Mouse (Mus musculus): ENCODE measurements around the gene Mindy4b-ps.

Gene Mindy4b-ps

DNA sequence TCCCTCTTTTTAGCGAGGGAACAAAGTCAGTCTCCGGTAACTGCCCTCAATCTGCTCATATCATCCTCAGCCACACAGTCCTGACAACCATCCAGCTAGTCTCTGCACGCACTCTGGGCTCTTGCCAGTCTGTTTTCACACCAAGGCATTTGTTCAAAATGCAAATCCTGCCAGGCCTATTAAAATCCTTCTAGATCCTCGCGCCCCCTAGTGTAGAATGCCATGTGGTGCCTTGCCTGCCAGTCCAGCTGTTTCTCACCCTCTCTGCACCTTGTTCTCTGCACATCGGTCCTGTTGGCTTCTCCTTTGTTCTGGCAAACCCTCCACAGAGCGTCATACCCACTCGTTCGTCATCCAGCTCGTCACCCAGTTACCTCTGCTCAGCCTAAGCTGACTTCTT lies 36.2 kb downstream of the Mindy4b-ps start:
- peak; percentile 36 to 69 for DNase-seq (ENCODE audit: low spot score in 2 of 2)

DNA sequence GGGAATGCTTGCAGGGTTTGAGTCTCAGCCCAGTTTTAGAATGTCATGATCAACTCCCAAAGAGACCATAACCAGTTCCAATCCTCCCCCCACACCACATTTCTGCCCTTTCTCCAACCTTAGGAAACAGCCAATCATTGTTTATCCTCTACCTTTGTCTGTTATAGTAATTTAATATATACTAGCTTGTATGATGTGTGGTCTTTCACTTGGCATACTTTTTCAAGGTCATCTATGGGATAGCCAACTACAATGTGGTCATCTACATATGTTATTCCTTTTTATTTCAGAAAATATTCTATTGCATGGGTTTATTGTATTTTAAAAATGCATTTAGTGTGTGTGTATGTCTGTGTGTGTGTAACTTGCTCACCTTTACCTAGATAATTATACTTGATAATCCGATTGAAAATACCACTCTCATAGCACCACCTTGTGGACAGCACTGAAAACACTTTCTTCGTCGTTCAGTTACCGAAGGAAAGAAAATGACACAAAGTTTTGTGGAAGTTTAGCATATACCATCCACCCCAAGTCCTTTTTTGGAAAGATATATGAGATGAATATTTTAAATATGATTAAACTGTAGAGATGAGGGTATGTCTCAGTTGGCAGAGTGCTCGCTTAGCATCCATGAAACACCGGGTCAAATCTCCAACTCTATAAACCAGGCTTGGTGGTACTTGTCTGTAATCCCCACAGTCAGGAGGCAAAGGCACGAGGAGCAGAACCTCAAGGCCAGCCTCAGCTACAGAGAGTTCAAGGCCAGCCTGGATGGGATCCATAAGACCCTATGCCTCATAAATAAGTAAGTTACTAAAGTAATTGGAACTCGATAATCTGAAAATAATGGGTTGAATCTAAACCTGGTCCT lies 37.7 kb downstream of the Mindy4b-ps start:
- DNase-seq (ENCODE audit: low spot score in 2 of 2), result no peak

DNA sequence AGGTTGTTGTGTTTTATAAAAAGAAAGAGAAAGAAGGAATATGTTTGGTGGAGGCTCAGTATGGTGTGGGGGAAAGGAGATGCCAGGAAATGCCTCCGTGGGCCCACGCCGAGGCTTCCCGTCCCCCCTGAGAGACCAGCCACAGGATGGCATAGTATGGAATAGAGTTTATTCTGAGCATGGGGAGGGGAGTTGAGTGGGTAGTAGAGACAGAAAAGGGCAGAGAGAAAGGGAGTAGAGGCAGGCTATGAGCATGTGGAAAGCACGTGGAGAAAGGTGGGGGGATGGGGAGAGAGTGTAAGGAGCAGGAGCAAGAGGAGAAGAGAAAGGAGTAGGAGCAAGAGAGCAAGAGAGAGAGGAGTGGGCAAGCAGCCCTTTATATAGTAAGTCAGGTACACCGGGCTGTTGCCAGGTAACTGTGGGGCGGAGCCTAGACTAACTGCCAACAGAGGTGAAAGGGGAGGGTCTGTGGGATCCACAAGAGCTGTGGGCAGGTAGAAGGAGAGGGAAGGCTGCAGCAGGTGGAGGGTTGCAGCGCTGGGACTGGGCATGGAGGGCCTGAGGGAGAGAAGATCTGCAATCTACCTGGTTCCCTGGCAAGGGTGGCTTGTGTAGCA lies 38.4 kb downstream of the Mindy4b-ps start:
- DNase-seq (ENCODE audit: low spot score in 2 of 2), result no peak

DNA sequence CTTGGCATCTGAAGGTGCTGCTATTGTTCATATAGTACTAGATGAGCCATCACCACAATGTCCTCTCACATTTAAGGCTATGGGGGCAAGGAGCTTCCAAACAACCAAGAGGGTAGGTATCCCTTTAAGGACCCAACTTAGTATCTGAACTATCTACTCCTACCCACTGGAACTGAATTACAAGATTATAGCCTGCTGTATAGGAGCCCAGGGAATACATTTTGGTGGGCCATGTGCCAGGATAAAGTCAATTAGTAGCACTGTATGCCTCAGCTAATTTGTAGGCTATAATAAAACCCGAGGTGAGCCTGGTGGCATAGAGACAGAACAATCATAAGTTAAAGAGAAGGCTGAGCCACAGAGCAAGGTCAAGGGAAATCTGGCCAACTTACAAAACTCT lies 65.7 kb downstream of the Mindy4b-ps start:
- DNase-seq (ENCODE audit: low spot score in 2 of 2), result no peak

DNA sequence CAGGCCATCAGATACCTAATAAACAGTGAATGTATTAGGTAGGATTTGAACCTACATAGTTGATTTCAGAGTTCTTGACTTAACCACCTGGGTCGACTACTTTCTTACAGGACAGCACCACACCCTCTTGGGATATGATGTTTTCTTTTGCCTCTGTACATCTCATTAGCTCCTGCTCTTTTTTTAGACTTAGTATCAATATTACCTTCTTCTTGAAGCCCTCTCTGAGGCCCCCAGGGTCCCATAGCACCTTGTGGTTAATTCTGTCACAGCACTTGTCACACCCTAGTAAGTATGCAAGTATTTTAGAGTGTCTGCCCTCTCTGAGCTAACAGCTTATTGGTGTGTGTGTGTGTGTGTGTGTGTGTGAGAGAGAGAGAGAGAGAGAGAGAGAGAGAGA lies 66.3 kb downstream of the Mindy4b-ps start:
- peak in 1 of 2 experiments; percentile 6 for DNase-seq (ENCODE audit: low spot score in 2 of 2)

DNA sequence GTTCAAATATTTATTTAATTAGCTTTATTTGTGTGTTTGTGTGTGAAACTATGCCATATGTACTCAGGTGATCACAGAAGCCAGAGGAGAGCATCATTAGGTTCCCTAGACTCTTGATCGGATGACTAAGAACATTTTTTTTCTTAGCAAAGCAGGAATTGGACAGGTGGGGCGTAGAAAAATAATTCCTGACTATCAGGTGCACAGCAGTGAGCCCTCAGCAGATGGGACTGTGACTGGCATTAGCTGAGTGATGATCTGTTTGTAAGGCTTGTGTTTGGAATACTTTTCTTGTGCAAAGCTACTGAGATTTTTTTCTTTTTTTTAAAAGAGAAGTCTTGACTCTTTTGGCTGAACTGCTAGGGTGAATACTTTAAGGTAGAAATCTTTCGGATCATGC lies 67.8 kb downstream of the Mindy4b-ps start:
- no peak for DNase-seq (ENCODE audit: low spot score in 2 of 2)

DNA sequence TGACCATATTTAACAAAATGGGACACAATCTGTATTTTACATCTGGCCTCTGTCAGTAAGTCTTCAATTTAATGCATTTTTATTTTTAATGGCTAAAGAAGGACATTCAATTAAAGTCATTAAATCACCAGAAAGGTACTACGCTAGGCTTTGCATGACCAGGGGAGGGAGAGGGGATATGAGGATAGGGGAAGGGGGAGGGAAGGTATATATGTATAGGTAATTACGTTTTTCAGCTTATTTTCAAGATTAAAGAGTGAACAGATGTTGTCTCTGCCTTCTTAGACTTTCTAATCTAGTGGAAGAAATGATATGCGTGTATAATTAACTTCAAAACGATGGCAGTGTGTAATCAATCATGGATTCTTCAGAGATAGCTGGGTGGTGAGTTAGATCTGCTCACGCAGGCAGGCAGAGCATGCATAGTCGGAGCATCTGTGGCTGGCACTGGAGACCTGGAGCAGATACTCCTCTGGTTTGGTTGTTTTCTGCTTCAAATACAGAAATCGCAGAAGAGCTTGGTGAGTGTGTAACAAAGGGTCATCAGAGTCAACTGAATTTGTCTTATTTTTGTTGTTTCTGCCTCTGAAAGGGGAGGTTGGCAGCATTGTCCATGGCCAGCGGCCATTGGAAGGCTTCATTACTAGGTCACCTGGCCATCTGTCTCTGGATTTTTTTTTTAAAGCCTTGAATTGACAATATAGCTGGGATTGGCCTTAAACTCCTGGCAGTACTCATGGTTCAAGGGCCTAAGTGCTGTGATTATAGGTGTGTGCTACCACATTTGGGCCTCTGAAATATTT lies 70.1 kb downstream of the Mindy4b-ps start:
- DNase-seq (ENCODE audit: low spot score in 2 of 2), result no peak

DNA sequence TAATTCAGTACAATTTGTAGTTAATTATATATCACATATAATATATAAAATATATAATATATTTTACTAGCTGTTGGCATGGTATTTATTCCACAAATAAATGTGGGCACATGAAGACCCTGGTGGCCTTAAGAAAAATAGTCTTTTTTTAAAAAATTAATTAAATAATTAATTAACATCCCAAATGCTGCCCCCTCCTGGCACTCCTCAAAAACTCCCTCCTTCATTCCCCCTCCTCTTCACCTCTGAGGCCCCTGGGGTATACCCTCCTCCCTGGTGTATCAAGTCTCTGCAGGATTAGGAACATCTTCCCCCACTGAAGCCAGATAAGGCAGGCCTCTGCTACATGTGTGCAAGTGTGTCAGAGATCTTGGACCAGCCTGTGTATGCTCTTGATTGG lies 73.4 kb downstream of the Mindy4b-ps start:
- no peak for DNase-seq (ENCODE audit: low spot score in 2 of 2)

DNA sequence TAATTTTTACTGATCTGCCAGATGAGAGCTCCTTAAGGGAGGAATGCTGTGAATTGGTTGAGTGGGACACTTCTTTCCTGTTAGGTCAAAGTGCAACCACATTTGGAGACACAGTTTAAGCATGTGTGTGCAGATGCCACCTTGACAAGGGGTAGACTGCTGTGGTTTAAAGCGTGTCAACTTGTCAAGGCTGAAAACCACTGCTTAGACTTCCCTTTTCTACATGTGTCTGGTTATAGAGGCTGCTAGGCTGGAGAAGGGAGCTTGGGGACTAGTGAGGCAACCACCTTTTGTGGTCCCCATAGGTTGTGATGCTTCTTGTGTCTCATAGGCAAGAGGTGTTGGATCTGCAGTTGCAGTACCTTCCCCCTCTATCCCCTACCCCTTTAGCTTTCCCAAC lies 74.2 kb downstream of the Mindy4b-ps start:
- DNase-seq (ENCODE audit: low spot score in 2 of 2), result no peak

DNA sequence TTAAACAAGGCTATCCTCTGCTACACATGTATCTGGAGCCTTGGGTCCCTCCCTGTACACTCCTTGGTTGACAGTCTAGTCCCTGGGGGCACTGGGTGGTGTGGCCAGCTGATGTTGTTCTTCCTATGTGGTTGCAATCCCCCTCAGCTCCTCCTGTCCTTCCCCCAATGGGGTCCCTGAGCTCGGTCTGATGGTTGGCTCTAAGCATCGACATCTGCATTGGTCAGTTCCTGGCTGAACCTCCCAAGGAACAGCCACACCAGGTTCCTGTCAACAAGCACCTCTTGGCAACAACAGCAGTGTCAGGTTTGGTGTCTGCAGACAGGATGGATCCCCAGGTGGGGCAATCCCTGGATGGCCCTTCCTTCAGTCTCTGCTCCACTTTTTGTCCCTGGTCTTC lies 82.6 kb downstream of the Mindy4b-ps start:
- DNase-seq (ENCODE audit: low spot score in 2 of 2), result no peak
